Mouse (Mus musculus) liver, postnatal 0 days (tissue): Measurements from ENCODE around the gene Msl1.

ENCODE experiments used
- CTCF ChIP-seq: sonication (generic); IDR thresholded peaks from 2 replicates; pipeline ENCODE4 v1.5.1; 2016; ENCODE audit warnings: antibody characterized with exemption, low read depth
- EP300 ChIP-seq: IDR thresholded peaks from 2 replicates; pipeline ENCODE4 v1.6.1; 2016; ENCODE audit warnings: antibody characterized with exemption, low read depth, mild to moderate bottlenecking

DNA sequence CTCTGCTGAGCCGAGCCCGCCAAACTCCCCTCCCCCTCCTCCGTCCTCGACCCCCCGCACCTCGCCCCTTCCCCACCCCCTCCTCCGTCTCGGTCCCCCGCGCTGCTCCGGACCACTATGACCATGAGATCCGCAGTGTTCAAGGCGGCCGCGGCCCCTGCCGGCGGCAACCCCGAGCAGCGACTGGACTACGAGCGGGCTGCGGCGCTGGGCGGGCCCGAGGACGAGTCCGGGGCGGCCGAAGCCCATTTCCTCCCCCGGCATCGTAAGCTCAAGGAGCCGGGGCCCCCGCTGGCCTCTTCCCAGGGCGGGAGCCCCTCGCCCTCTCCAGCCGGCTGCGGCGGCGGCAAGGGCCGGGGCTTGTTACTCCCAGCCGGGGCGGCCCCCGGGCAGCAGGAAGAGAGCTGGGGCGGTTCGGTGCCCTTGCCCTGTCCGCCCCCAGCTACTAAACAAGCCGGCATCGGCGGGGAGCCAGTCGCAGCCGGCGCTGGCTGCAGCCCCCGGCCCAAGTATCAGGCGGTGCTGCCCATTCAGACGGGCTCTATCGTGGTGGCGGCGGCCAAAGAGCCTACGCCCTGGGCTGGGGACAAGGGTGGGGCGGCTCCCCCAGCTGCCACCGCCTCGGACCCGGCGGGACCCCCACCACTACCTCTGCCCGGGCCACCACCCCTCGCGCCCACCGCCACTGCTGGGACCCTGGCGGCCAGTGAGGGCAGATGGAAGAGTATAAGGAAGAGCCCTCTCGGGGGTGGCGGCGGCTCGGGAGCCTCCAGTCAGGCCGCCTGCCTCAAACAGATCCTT, 598 bp downstream of the Msl1 start:
- TF ChIP-seq CTCF (peak; percentile 35), EP300 (no peak)
